Mouse (Mus musculus) small intestine, adult 2 months (tissue): Measurements from ENCODE around the gene Heatr5b.

ENCODE experiments used
- CTCF ChIP-seq: fragments of 200-500 bp; IDR thresholded peaks from 2 replicates; pipeline ENCODE4 v1.5.1; 2012; ENCODE audit warnings: low read depth, mild to moderate bottlenecking, control low read depth, inconsistent platforms, low read length, moderate library complexity, mixed read lengths; ENCODE audit not compliant: insufficient replicate concordance, insufficient read length; ENCODE audit errors: extremely low read depth
- POLR2A ChIP-seq: fragments of 200-500 bp; IDR thresholded peaks from 2 replicates; pipeline ENCODE4 v1.6.1; 2012; ENCODE audit warnings: low read depth, mild to moderate bottlenecking, control low read depth, inconsistent platforms, low read length, moderate library complexity

- TF ChIP-seq POLR2A (peak; percentile 90), CTCF (no peak)
These were observed at the start of gene Heatr5b, which contains the start of gene Gpatch11 for GRCm38 (mm10) chr17:78834856-78835835.
